Mouse (Mus musculus): ENCODE measurements around the gene Usp37. TPM values are rescaled to one million over a fixed set of nuclear protein-coding genes. Genes with fewer than 3 reads are reported as not detected.

Usp37 gene
- polyA plus RNA-seq, 1 experiment from 2014 or later, result 50.1 TPM

- Histone ChIP-seq H3K27me3 (ENCODE audit: low read depth, poor library complexity, severe bottlenecking) (peaks cover 31% of the 10 kb centered on the region), H3K27ac (replicated peaks) (peak overlapping the region; percentile 99), H3K4me3 (peak overlapping the region; percentile 97), H3K9me3 (replicated peaks) (no peaks in the 10 kb centered on the region), H3K36me3 (peaks cover 30% of the 10 kb centered on the region), H3K4me1 (peaks cover 64% of the 10 kb centered on the region)
- under 1% methylated on average over 60 of the region's 63 CpGs for WGBS
- DNase-seq (ENCODE audit: low spot score), result peak; percentile 74
Observed at GRCm38 (mm10) chr1:74391844-74392441, 152.1 kb downstream of the Usp37 start.

- peak within 1 kb of the TSS; percentile 97 for H3K4me3 ChIP-seq
- peaks cover 31% of the 10 kb centered on the region for H3K27me3 ChIP-seq (ENCODE audit: low read depth, poor library complexity, severe bottlenecking)
- peaks cover 30% of the 10 kb centered on the region for H3K36me3 ChIP-seq
- 2% methylated on average over 51 of the region's 51 CpGs for WGBS
- peak within 1 kb of the TSS; percentile 99 for H3K27ac ChIP-seq (replicated peaks)
- no peaks in the 10 kb centered on the region for H3K9me3 ChIP-seq (replicated peaks)
- peak; percentile 95 for DNase-seq (ENCODE audit: low spot score)
- peaks cover 64% of the 10 kb centered on the region for H3K4me1 ChIP-seq
Observed at GRCm38 (mm10) chr1:74390924-74391748, 152.9 kb downstream of the Usp37 start, which contains the start of gene Ctdsp1. Gene Ctdsp1, plus strand, starts transcription at chr1:74391509.

GRCm38 (mm10) chr1:74390287-74390906 lies 153.7 kb downstream of the Usp37 start:
- peaks cover 61% of the 10 kb centered on the region for H3K4me1 ChIP-seq
- WGBS, result 9% methylated on average over 21 of the region's 21 CpGs
- no peaks in the 10 kb centered on the region for H3K9me3 ChIP-seq (replicated peaks)
- peaks cover 25% of the 10 kb centered on the region for H3K36me3 ChIP-seq
- peak overlapping the region; percentile 97 for H3K4me3 ChIP-seq
- H3K27me3 ChIP-seq (ENCODE audit: low read depth, poor library complexity, severe bottlenecking), result peaks cover 31% of the 10 kb centered on the region
- peak overlapping the region; percentile 69 for H3K27ac ChIP-seq (replicated peaks)
- DNase-seq (ENCODE audit: low spot score), result peak; percentile 67

- H3K9me3 ChIP-seq (replicated peaks), result no peaks in the 10 kb centered on the region
- peak overlapping the region; percentile 69 for H3K27ac ChIP-seq (replicated peaks)
- 3% methylated on average over 29 of the region's 29 CpGs for WGBS
- H3K27me3 ChIP-seq (ENCODE audit: low read depth, poor library complexity, severe bottlenecking), result peaks cover 31% of the 10 kb centered on the region
- peak overlapping the region; percentile 97 for H3K4me3 ChIP-seq
- DNase-seq (ENCODE audit: low spot score), result peak; percentile 46
- H3K4me1 ChIP-seq, result peaks cover 59% of the 10 kb centered on the region
- peaks cover 20% of the 10 kb centered on the region for H3K36me3 ChIP-seq
Observed at GRCm38 (mm10) chr1:74389831-74390286, 154.2 kb downstream of the Usp37 start.

GRCm38 (mm10) chr1:74388398-74388920 lies 155.6 kb downstream of the Usp37 start:
- Histone ChIP-seq H3K27ac (replicated peaks) (no peak overlapping the region), H3K36me3 (peaks cover 6% of the 10 kb centered on the region), H3K4me1 (peaks cover 53% of the 10 kb centered on the region), H3K27me3 (ENCODE audit: low read depth, poor library complexity, severe bottlenecking) (peaks cover 31% of the 10 kb centered on the region), H3K4me3 (no peak overlapping the region), H3K9me3 (replicated peaks) (no peaks in the 10 kb centered on the region)
- no peak for DNase-seq (ENCODE audit: low spot score)
- WGBS, result 77% methylated on average over 7 of the region's 7 CpGs

GRCm38 (mm10) chr1:74387386-74387988 lies 156.6 kb downstream of the Usp37 start:
- H3K4me3 ChIP-seq, result peak overlapping the region; percentile 61
- peak overlapping the region; percentile 92 for H3K27ac ChIP-seq (replicated peaks)
- peaks cover 43% of the 10 kb centered on the region for H3K4me1 ChIP-seq
- no peaks in the 10 kb centered on the region for H3K9me3 ChIP-seq (replicated peaks)
- no peaks in the 10 kb centered on the region for H3K36me3 ChIP-seq
- 62% methylated on average over 15 of the region's 15 CpGs for WGBS
- no peak for DNase-seq (ENCODE audit: low spot score)
- H3K27me3 ChIP-seq (ENCODE audit: low read depth, poor library complexity, severe bottlenecking), result peaks cover 31% of the 10 kb centered on the region

GRCm38 (mm10) chr1:74386714-74387385 lies 157.2 kb downstream of the Usp37 start:
- Histone ChIP-seq H3K9me3 (replicated peaks) (no peaks in the 10 kb centered on the region), H3K4me3 (peak overlapping the region; percentile 61), H3K27me3 (ENCODE audit: low read depth, poor library complexity, severe bottlenecking) (peaks cover 31% of the 10 kb centered on the region), H3K36me3 (no peaks in the 10 kb centered on the region), H3K27ac (replicated peaks) (peak overlapping the region; percentile 92), H3K4me1 (peaks cover 37% of the 10 kb centered on the region)
- peak; percentile 95 for DNase-seq (ENCODE audit: low spot score)
- WGBS, result under 1% methylated on average over 26 of the region's 26 CpGs

GRCm38 (mm10) chr1:74386363-74386713 lies 157.7 kb downstream of the Usp37 start:
- Histone ChIP-seq H3K27me3 (ENCODE audit: low read depth, poor library complexity, severe bottlenecking) (peaks cover 31% of the 10 kb centered on the region), H3K27ac (replicated peaks) (peak overlapping the region; percentile 92), H3K36me3 (no peaks in the 10 kb centered on the region), H3K4me3 (peak overlapping the region; percentile 61), H3K9me3 (replicated peaks) (no peaks in the 10 kb centered on the region), H3K4me1 (peaks cover 34% of the 10 kb centered on the region)
- 68% methylated on average over 7 of the region's 10 CpGs for WGBS
- DNase-seq (ENCODE audit: low spot score), result no peak

GRCm38 (mm10) chr1:74385531-74385930 lies 158.6 kb downstream of the Usp37 start:
- no peaks in the 10 kb centered on the region for H3K36me3 ChIP-seq
- DNase-seq (ENCODE audit: low spot score), result no peak
- 90% methylated on average over 8 of the region's 8 CpGs for WGBS
- no peak overlapping the region for H3K27ac ChIP-seq (replicated peaks)
- no peak overlapping the region for H3K4me3 ChIP-seq
- H3K9me3 ChIP-seq (replicated peaks), result no peaks in the 10 kb centered on the region
- peaks cover 27% of the 10 kb centered on the region for H3K4me1 ChIP-seq
- peaks cover 27% of the 10 kb centered on the region for H3K27me3 ChIP-seq (ENCODE audit: low read depth, poor library complexity, severe bottlenecking)
